Mouse (Mus musculus) small intestine, adult 2 months (tissue): ENCODE data around the gene Pbsn. TPM values are rescaled to one million over a fixed set of nuclear protein-coding genes. Genes with fewer than 3 reads are reported as not detected.
A peak's percentile ranks its signal among the peaks of the same experiment; 100 is the strongest.

Experiments
- H3K27ac ChIP-seq: fragments of 200-500 bp; 2 replicates; pipeline ENCODE4 v1.5.1; 2012; ENCODE audit warnings: low read depth, low read length, control low read depth, inconsistent platforms; ENCODE audit not compliant: insufficient read depth
- H3K27me3 ChIP-seq: fragments of 200-500 bp; 2 replicates; pipeline ENCODE4 v1.6.1; 2012; ENCODE audit warnings: mild to moderate bottlenecking, moderate library complexity, low read length, inconsistent platforms; ENCODE audit not compliant: control insufficient read depth, insufficient read depth
- H3K36me3 ChIP-seq: fragments of 200-500 bp; 2 replicates; pipeline ENCODE4 v1.6.1; 2012; ENCODE audit warnings: mild to moderate bottlenecking, low read length, control low read depth, inconsistent platforms; ENCODE audit not compliant: control insufficient read depth, insufficient read depth
- H3K4me1 ChIP-seq: fragments of 200-500 bp; 2 replicates; pipeline ENCODE4 v1.6.1; 2012; ENCODE audit warnings: low read length, inconsistent platforms, mixed read lengths; ENCODE audit not compliant: control insufficient read depth, insufficient read depth, insufficient read length
- H3K4me3 ChIP-seq: fragments of 200-500 bp; 2 replicates; pipeline ENCODE4 v1.5.1; 2012; ENCODE audit warnings: low read depth, mild to moderate bottlenecking, control low read depth, inconsistent platforms, low read length, moderate library complexity
- CTCF ChIP-seq: fragments of 200-500 bp; IDR thresholded peaks from 2 replicates; pipeline ENCODE4 v1.5.1; 2012; ENCODE audit warnings: low read depth, mild to moderate bottlenecking, control low read depth, inconsistent platforms, low read length, moderate library complexity, mixed read lengths; ENCODE audit not compliant: insufficient replicate concordance, insufficient read length; ENCODE audit errors: extremely low read depth
- POLR2A ChIP-seq: fragments of 200-500 bp; IDR thresholded peaks from 2 replicates; pipeline ENCODE4 v1.6.1; 2012; ENCODE audit warnings: low read depth, mild to moderate bottlenecking, control low read depth, inconsistent platforms, low read length, moderate library complexity
- WGBS: fragments of 180-500 bp; shearing (Covaris S2); methylation state at CpG from one replicate; pipeline ENCODE4 v1.1.7; 2018; 5-methylcytosine and 5-hydroxymethylcytosine counted together
- polyA plus RNA-seq: library from polyadenylated mRNA; depleted of rRNA; stranded (reverse); fragments of >200 nt; gene quantifications from 2 replicates; pipeline ENCODE4 v1.2.3, GENCODE M21; 2012; rRNA removed

Gene Pbsn
- polyA plus RNA-seq, 1 experiment = not detected

DNA sequence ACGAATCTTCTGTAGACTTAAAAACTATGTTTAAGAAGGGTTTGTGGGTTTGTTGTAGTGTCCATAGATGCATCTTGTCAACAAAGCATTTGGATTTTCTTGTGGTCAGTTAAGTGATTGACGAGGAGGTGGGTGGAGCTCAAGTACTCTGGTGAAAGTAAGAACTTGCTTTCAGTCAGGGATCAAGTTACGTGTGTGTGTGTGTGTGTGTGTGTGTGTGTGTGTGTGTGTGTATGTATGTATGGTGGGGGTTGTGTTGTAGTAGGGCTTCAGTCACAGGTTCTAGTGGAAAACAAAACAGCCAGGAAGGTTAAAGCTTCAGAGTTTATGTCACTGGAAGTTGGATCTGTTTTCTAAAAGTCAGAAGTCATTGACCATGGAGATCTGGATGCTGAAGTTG, 53.9 kb downstream of the Pbsn start:
- Histone ChIP-seq H3K4me3 (no peak overlapping the region), H3K27me3 (no peaks in the 10 kb centered on the region), H3K36me3 (no peaks in the 10 kb centered on the region), H3K27ac (no peak overlapping the region), H3K4me1 (no peaks in the 10 kb centered on the region)
- no peak for TF ChIP-seq POLR2A
- TF ChIP-seq CTCF = no peak
- 66% methylated on average over 3 of the region's 3 CpGs for WGBS

DNA sequence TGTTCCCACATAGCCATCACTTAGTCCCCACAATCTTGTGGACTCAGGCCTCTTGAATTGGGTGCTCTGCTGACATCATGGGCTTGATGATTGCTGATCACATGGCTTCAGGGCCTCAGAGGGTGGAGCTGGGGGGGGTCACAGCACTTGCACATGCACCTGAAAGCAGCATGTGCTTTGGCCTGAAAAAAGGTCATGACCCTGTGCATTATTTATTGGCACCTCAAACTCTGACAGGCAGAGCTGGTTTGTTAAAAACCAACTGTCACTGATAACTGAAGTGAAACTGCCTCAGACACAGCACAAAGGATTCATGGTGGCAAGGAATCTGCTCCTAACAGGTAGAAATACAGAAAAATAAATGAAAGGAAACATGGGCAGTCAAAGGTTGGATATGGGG, 55.6 kb downstream of the Pbsn start:
- TF ChIP-seq CTCF = no peak
- no peak for TF ChIP-seq POLR2A
- H3K27ac ChIP-seq = no peak overlapping the region
- H3K27me3 ChIP-seq = no peaks in the 10 kb centered on the region
- H3K4me1 ChIP-seq = peaks cover 4% of the 10 kb centered on the region; the same call in 1 of the 2 replicates
- H3K36me3 ChIP-seq = no peaks in the 10 kb centered on the region
- H3K4me3 ChIP-seq = no peak overlapping the region

DNA sequence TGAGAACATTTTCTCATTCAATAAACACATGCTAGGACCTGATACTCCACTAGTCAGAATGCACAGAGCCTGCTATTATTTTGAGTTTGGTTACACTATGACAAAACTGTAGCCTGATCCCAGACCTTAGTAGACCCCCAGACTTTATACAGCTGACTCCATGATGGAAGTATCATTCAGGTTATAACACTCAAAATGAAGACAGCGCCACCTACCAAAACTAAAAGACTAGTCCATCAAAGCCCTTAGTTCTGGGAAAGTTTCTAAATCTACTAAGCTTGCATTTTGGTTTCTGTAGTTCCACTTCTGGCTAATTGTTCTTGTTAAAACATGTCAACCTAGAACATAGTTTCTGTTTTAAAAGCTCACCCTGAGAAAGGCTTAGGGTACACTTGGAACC, 56.5 kb downstream of the Pbsn start:
- H3K36me3 ChIP-seq = no peaks in the 10 kb centered on the region
- H3K27me3 ChIP-seq = no peaks in the 10 kb centered on the region
- no peak overlapping the region for H3K4me3 ChIP-seq
- peaks cover 6% of the 10 kb centered on the region; the same call in 1 of the 2 replicates for H3K4me1 ChIP-seq
- no peak overlapping the region for H3K27ac ChIP-seq
- TF ChIP-seq POLR2A (no peak), CTCF (no peak)
- WGBS = 79% methylated on average over 1 of the region's 1 CpGs

DNA sequence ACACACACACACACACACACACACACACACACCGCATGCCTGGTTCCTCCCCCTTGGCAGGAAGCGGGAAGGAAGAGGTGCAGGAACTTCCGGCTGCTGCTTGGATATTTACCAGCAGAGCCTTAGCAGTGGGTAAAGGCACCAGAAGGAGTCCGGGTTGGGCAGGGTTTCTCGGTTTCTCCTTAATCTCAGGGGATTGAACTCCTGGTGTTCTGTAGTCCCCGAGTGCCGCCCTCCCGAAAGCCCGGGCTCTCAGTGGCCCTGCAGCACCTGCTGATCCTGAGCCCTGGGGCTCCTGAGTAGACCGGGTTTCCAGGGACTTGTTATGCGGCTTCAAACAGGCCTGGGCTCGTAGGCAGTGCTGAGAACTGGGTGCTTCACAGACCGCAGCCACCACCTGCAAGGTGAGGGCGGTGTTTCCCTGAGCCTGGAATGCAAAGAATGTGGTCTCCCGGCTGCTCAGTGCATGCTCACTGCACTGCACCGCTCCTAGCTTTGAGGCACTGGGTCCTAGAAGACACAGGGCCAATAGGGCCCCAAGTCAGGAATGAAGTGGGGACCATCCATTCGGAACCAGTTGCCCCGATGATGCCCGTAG, 57.1 kb downstream of the Pbsn start, which contains the start of gene Prkx:
Gene Prkx, minus strand, starts transcription at position 41 of the 598 bp plus-strand sequence.
- TF ChIP-seq POLR2A = 0 out of 2 replicates have a peak, but pooled peaks have one; percentile 13
- TF ChIP-seq CTCF = no peak
- H3K36me3 ChIP-seq = no peaks in the 10 kb centered on the region
- peak within 1 kb of the TSS; percentile 76 for H3K27ac ChIP-seq
- H3K4me1 ChIP-seq = peaks cover 6% of the 10 kb centered on the region; the same call in 1 of the 2 replicates
- peak within 1 kb of the TSS; percentile 100 for H3K4me3 ChIP-seq
- no peaks in the 10 kb centered on the region for H3K27me3 ChIP-seq
- 19% methylated on average over 18 of the region's 19 CpGs for WGBS

DNA sequence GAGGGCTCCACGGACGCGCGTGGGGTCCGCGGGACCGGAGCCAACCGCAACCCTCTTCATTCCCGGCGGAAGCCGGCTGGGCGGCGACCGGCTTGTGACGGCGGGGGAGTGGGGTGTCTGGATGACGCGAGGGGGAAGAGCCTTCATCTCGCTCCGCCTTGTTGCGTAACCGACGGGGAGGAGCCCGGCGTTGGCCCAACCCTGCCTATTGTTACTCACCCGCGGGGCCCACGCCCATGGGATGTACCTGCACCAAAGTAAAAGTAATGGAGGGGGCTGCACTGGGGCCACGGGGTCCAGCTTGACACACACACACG, 57.6 kb downstream of the Pbsn start:
- Histone ChIP-seq H3K4me1 (peaks cover 6% of the 10 kb centered on the region; the same call in 1 of the 2 replicates), H3K4me3 (peak overlapping the region; percentile 100), H3K27ac (peak overlapping the region; percentile 76), H3K36me3 (no peaks in the 10 kb centered on the region), H3K27me3 (no peaks in the 10 kb centered on the region)
- WGBS = 15% methylated on average over 30 of the region's 30 CpGs
- no peak for TF ChIP-seq CTCF
- peak; percentile 66; the same call in 1 of the 2 replicates for TF ChIP-seq POLR2A

DNA sequence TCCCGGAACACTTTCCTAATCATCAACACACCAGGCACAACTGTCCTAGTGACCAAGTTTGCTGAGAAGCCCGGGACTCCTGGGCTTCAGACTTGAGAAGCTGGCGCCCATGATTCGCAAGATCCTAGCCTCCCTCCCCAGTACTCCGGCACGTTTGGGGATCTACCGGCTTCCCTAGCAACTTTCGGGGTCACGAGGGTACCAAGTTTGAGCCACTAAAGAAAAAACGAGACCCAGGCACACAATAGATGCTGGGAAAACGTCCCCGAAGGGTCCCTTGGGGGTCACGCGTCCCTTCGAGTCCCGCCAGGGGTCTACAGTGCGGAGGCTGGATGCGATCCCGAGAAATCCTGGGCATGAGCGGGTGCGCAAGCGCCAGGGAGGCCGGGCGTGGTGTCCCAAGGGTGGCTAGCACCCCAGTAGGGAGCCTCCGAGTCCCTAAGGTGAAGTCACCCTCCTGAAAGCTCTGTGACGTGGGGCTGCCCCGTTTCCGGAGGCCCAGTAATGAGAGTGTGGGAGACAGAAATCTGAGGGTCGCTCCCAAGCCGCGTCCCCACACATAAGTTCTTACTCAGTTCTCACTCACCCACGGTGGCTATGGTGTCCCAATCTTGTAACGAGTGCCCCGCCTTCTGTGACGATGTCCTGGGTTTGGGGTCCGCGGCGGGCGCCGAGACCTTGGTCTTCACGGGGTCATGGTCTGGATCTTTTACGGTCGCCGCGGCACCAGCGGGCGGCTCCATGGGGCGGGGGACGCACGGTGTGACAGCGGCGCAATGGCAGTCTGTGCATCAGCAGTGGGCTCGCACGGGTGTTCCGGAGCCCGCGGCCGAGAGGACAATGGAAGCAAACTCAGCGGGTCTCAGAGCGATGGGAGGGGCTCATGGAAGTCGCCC, 58.2 kb downstream of the Pbsn start:
- Histone ChIP-seq H3K27me3 (no peaks in the 10 kb centered on the region), H3K4me1 (peaks cover 6% of the 10 kb centered on the region; the same call in 1 of the 2 replicates), H3K27ac (peak overlapping the region; percentile 75), H3K36me3 (no peaks in the 10 kb centered on the region), H3K4me3 (peak overlapping the region; percentile 100)
- 13% methylated on average over 61 of the region's 61 CpGs for WGBS
- TF ChIP-seq POLR2A = no peak
- no peak for TF ChIP-seq CTCF

DNA sequence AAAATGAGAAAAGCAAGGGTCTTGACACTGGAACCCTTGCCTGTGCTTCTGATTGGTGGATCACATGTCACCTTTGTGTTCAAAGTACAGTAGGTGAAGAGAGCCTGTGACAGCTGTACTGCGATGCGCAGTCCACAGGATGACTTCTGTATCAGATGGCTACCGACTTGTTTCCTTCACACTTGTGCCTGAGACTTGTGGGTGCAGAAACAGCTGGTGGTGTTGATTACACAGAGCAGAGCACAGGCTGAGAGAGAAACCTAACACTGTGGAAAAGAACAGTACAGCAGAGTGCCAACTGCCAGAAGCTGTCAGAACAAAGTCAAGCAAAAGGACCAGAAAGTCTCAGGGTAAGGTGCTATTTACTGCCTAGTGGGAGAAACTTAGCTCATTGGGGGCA, 64.7 kb downstream of the Pbsn start:
- Histone ChIP-seq H3K36me3 (peaks cover 3% of the 10 kb centered on the region), H3K4me1 (peaks cover 3% of the 10 kb centered on the region; the same call in 1 of the 2 replicates), H3K4me3 (no peak overlapping the region), H3K27me3 (no peaks in the 10 kb centered on the region), H3K27ac (no peak overlapping the region)
- 83% methylated on average over 3 of the region's 3 CpGs for WGBS
- TF ChIP-seq CTCF = no peak
- no peak for TF ChIP-seq POLR2A

Other genes with a start within 250 kb of the Pbsn start
- 5.7 and 20.0 TPM in 2 replicates for gene Prkx, start 57.3 kb downstream of the Pbsn start, polyA plus RNA-seq
- gene Gm14744, start 11.1 kb upstream of the Pbsn start, polyA plus RNA-seq = not detected in 2 replicates
- not detected in 2 replicates for gene 5430402E10Rik, start 71.4 kb upstream of the Pbsn start, polyA plus RNA-seq
- not detected in 2 replicates for gene Obp1a, start 237.8 kb upstream of the Pbsn start, polyA plus RNA-seq